Mouse (Mus musculus): ENCODE results near the gene Dnajc7. TPM values are rescaled to one million over a fixed set of nuclear protein-coding genes. Genes with fewer than 3 reads are reported as not detected.
"Not testable (repeated sequence)": the region's sequence is repeated elsewhere in the genome, so short reads cannot be mapped to it uniquely, and the experiment has no call there.

The Dnajc7 gene
- polyA plus RNA-seq, 1 experiment: 838 TPM

GRCm38 (mm10) chr11:100548141-100548540 lies 71.8 kb downstream of the Dnajc7 start:
- H3K4me1 ChIP-seq (ENCODE audit: control insufficient read depth, insufficient read depth, low read length): peaks cover 10% of the 10 kb centered on the region; the same call in 1 of the 2 replicates
- no peak overlapping the region for H3K27ac ChIP-seq (ENCODE audit: control insufficient read depth, insufficient read depth, low read depth, low read length, poor library complexity)
- 47% methylated on average over 6 of the region's 6 CpGs for WGBS
- H3K4me3 ChIP-seq (replicated peaks; ENCODE audit: control insufficient read depth, low read depth, low read length): no peak overlapping the region
- no peak for TF ChIP-seq POLR2A (IDR thresholded peaks at IDR 0.05; ENCODE audit: borderline replicate concordance, control insufficient read depth, low read depth, low read length)
- TF ChIP-seq CTCF (IDR thresholded peaks at IDR 0.05; ENCODE audit: control insufficient read depth, insufficient read depth, low read length): no peak

- TF ChIP-seq POLR2A (IDR thresholded peaks at IDR 0.05; ENCODE audit: borderline replicate concordance, control insufficient read depth, low read depth, low read length) (no peak), CTCF (IDR thresholded peaks at IDR 0.05; ENCODE audit: control insufficient read depth, insufficient read depth, low read length) (no peak)
- Histone ChIP-seq H3K4me3 (replicated peaks; ENCODE audit: control insufficient read depth, low read depth, low read length) (no peak overlapping the region), H3K4me1 (ENCODE audit: control insufficient read depth, insufficient read depth, low read length) (peaks cover 10% of the 10 kb centered on the region; the same call in 1 of the 2 replicates), H3K27ac (ENCODE audit: control insufficient read depth, insufficient read depth, low read depth, low read length, poor library complexity) (no peak overlapping the region)
- 50% methylated on average over 6 of the region's 6 CpGs for WGBS
Observed at GRCm38 (mm10) chr11:100546955-100547354, 73.0 kb downstream of the Dnajc7 start.

- H3K4me3 ChIP-seq (replicated peaks; ENCODE audit: control insufficient read depth, low read depth, low read length): peak overlapping the region; percentile 54
- WGBS: 24% methylated on average over 7 of the region's 7 CpGs
- peak overlapping the region; percentile 86; the same call in 1 of the 2 replicates for H3K27ac ChIP-seq (ENCODE audit: control insufficient read depth, insufficient read depth, low read depth, low read length, poor library complexity)
- peaks cover 10% of the 10 kb centered on the region; the same call in 1 of the 2 replicates for H3K4me1 ChIP-seq (ENCODE audit: control insufficient read depth, insufficient read depth, low read length)
- TF ChIP-seq CTCF (IDR thresholded peaks at IDR 0.05; ENCODE audit: control insufficient read depth, insufficient read depth, low read length) (no peak), POLR2A (IDR thresholded peaks at IDR 0.05; ENCODE audit: borderline replicate concordance, control insufficient read depth, low read depth, low read length) (no peak)
Observed at GRCm38 (mm10) chr11:100545746-100546085, 74.3 kb downstream of the Dnajc7 start.

GRCm38 (mm10) chr11:100544832-100545745 lies 74.9 kb downstream of the Dnajc7 start, which contains the start of gene Ttc25:
Gene Ttc25, plus strand, starts transcription at chr11:100545607.
- 5% methylated on average over 28 of the region's 28 CpGs for WGBS
- Histone ChIP-seq H3K27ac (ENCODE audit: control insufficient read depth, insufficient read depth, low read depth, low read length, poor library complexity) (peak within 1 kb of the TSS; percentile 86), H3K4me1 (ENCODE audit: control insufficient read depth, insufficient read depth, low read length) (peaks cover 10% of the 10 kb centered on the region; the same call in 1 of the 2 replicates), H3K4me3 (replicated peaks; ENCODE audit: control insufficient read depth, low read depth, low read length) (peak within 1 kb of the TSS; percentile 54)
- TF ChIP-seq POLR2A (IDR thresholded peaks at IDR 0.05; ENCODE audit: borderline replicate concordance, control insufficient read depth, low read depth, low read length) (peak; percentile 85; the same call in 1 of the 2 replicates), CTCF (IDR thresholded peaks at IDR 0.05; ENCODE audit: control insufficient read depth, insufficient read depth, low read length) (no peak)

- H3K4me1 ChIP-seq (ENCODE audit: control insufficient read depth, insufficient read depth, low read length): peaks cover 2% of the 10 kb centered on the region; the same call in 1 of the 2 replicates
- 94% methylated on average over 2 of the region's 2 CpGs for WGBS
- H3K4me3 ChIP-seq (replicated peaks; ENCODE audit: control insufficient read depth, low read depth, low read length): no peak overlapping the region
- H3K27ac ChIP-seq (ENCODE audit: control insufficient read depth, insufficient read depth, low read depth, low read length, poor library complexity): no peak overlapping the region
- TF ChIP-seq POLR2A (IDR thresholded peaks at IDR 0.05; ENCODE audit: borderline replicate concordance, control insufficient read depth, low read depth, low read length): no peak
- TF ChIP-seq CTCF (IDR thresholded peaks at IDR 0.05; ENCODE audit: control insufficient read depth, insufficient read depth, low read length): no peak
Observed at GRCm38 (mm10) chr11:100541577-100541976, 78.4 kb downstream of the Dnajc7 start.

- TF ChIP-seq CTCF (IDR thresholded peaks at IDR 0.05; ENCODE audit: control insufficient read depth, insufficient read depth, low read length) (no peak), POLR2A (IDR thresholded peaks at IDR 0.05; ENCODE audit: borderline replicate concordance, control insufficient read depth, low read depth, low read length) (no peak)
- WGBS: 48% methylated on average over 6 of the region's 6 CpGs
- H3K27ac ChIP-seq (ENCODE audit: control insufficient read depth, insufficient read depth, low read depth, low read length, poor library complexity): no peak overlapping the region
- H3K4me3 ChIP-seq (replicated peaks; ENCODE audit: control insufficient read depth, low read depth, low read length): no peak overlapping the region
- H3K4me1 ChIP-seq (ENCODE audit: control insufficient read depth, insufficient read depth, low read length): peaks cover 2% of the 10 kb centered on the region; the same call in 1 of the 2 replicates
Observed at GRCm38 (mm10) chr11:100540966-100541365, 79.0 kb downstream of the Dnajc7 start.

GRCm38 (mm10) chr11:100536466-100536865 lies 83.5 kb downstream of the Dnajc7 start:
- H3K27ac ChIP-seq (ENCODE audit: control insufficient read depth, insufficient read depth, low read depth, low read length, poor library complexity): no peak overlapping the region
- H3K4me1 ChIP-seq (ENCODE audit: control insufficient read depth, insufficient read depth, low read length): no peaks in the 10 kb centered on the region
- H3K4me3 ChIP-seq (replicated peaks; ENCODE audit: control insufficient read depth, low read depth, low read length): no peak overlapping the region
- TF ChIP-seq CTCF (IDR thresholded peaks at IDR 0.05; ENCODE audit: control insufficient read depth, insufficient read depth, low read length) (no peak), POLR2A (IDR thresholded peaks at IDR 0.05; ENCODE audit: borderline replicate concordance, control insufficient read depth, low read depth, low read length) (no peak)

GRCm38 (mm10) chr11:100535996-100536395 lies 84.0 kb downstream of the Dnajc7 start:
- no peak overlapping the region for H3K27ac ChIP-seq (ENCODE audit: control insufficient read depth, insufficient read depth, low read depth, low read length, poor library complexity)
- 0% methylated on average over 1 of the region's 1 CpGs for WGBS
- TF ChIP-seq POLR2A (IDR thresholded peaks at IDR 0.05; ENCODE audit: borderline replicate concordance, control insufficient read depth, low read depth, low read length) (no peak), CTCF (IDR thresholded peaks at IDR 0.05; ENCODE audit: control insufficient read depth, insufficient read depth, low read length) (no peak)
- no peak overlapping the region for H3K4me3 ChIP-seq (replicated peaks; ENCODE audit: control insufficient read depth, low read depth, low read length)
- H3K4me1 ChIP-seq (ENCODE audit: control insufficient read depth, insufficient read depth, low read length): no peaks in the 10 kb centered on the region

GRCm38 (mm10) chr11:100534821-100535220 lies 85.1 kb downstream of the Dnajc7 start:
- WGBS: 85% methylated on average over 6 of the region's 6 CpGs
- H3K27ac ChIP-seq (ENCODE audit: control insufficient read depth, insufficient read depth, low read depth, low read length, poor library complexity); H3K4me3 ChIP-seq (replicated peaks; ENCODE audit: control insufficient read depth, low read depth, low read length); H3K4me1 ChIP-seq (ENCODE audit: control insufficient read depth, insufficient read depth, low read length): not testable (repeated sequence)

GRCm38 (mm10) chr11:100534411-100534810 lies 85.6 kb downstream of the Dnajc7 start:
- not testable (repeated sequence) for H3K4me1 ChIP-seq (ENCODE audit: control insufficient read depth, insufficient read depth, low read length); H3K4me3 ChIP-seq (replicated peaks; ENCODE audit: control insufficient read depth, low read depth, low read length); H3K27ac ChIP-seq (ENCODE audit: control insufficient read depth, insufficient read depth, low read depth, low read length, poor library complexity)
- WGBS: 84% methylated on average over 2 of the region's 2 CpGs

Data from bone marrow, adult 2 months (tissue).